Mouse (Mus musculus) ovary, postnatal 14 days (tissue): ENCODE results near the gene Atoh1.

ENCODE experiments used
- DNase-seq: peaks from one replicate; pipeline ENCODE4 v3.0.0; 2022; ENCODE audit warnings: low spot score

Gene Atoh1

DNA sequence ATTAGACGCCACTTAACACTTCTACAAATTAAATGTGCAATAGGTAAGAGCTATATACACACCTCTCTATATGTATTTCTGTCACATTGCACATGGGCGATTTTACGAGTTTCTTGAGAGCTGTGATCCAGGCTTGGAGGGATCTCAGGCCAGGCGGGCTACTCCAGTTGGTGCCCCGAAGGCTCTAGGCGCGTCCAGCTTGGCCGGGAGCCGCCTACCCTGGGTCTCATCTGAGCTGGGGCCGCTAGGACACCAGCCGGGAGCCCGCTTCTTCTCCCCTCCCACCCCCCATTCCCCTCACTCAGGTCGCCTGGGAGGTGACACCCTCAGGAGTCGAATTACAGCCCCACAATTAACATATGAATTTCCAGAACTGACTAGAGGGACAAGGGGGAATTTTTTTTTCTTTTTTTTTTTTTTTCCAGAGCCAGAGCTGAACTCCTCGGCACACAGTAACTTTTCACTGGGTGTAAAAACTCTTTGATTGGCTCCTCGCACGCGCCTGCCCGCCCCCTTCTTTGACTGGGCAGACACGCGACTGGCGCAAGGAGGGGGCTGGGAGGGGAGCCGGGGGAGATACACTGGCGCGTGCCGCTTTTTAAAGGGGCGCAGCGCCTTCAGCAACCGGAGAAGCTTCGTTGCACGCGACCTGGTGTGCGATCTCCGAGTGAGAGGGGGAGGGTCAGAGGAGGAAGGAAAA, at the start of gene Atoh1:
Atoh1 (plus strand) TSS at position 627 of the 700 bp plus-strand sequence.
- DNase-seq, result peak; percentile 2

DNA sequence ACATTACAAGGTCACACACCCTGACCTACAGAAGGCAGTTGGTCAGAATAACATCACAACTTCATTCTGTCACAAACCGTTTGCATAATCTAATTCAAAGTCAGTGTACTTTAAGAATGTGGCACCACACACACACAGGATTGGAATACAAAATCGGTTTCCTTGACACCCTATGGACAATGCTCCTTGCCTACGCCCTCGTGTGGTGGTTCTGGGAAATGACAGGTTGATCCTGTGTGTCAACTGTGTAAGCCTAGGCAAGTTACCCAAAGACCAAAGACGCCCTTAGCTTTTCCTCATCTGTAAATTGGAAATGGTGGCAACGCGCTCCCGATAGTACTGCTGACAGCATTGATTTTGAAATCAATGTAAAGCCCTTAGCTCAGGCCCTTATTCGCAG, 45.0 kb upstream of the Atoh1 start:
- DNase-seq, result peak; percentile 4

DNA sequence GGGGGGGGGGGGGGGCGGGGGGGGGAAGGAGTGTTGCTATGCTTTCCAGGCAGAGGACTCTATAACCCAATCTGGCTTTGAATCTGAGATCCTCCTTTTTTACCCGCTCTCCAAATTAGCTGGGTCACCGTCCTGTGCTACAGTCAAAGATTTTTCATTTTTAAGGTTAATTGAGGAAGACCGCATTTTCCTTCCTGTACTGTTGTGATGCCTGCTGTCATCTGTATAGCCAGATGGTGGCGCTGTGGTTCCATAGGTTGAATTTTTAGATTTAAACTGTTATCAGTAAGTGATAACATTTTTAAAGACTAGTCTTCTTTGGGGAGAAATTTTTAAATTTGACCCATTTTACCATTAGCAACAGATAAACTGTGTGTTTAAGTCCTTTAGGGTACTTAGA, 44.0 kb upstream of the Atoh1 start:
- peak; percentile 6 for DNase-seq

DNA sequence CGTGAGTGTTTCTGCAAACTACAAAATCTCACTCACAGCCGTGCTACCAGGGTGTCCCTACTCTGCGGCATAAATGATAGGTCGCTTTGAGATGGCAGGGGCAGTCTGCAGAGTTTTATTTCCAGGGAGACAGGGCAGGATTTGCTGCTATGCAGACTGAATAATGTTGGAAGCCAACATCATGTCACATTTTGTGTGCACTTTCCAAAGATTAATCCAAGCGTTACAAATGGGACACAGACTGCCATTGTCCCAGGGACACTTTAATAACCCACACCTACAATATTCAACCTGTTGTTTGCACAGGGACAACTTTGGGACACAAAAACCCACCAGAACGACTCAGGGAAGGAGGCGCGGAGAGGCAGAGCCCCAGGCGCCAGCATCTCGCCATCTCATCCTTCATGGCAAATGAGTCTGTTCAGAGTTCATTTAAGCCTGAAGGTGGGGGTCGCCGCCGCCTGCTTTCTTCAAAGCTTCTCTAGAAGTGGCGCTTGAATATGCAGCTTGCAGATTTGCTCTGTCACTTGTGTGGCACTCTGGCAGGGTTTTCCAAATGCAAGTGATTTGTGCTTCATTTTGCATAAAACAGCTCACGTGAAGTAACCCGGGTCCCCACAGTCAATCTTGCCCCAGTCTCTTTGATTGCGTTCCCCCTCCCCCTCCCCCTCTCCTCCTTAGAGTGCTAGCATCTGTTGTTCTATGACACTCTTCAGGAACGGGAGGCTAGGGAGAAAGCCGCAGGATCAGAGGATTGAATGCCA, 40.6 kb upstream of the Atoh1 start:
- no peak for DNase-seq

DNA sequence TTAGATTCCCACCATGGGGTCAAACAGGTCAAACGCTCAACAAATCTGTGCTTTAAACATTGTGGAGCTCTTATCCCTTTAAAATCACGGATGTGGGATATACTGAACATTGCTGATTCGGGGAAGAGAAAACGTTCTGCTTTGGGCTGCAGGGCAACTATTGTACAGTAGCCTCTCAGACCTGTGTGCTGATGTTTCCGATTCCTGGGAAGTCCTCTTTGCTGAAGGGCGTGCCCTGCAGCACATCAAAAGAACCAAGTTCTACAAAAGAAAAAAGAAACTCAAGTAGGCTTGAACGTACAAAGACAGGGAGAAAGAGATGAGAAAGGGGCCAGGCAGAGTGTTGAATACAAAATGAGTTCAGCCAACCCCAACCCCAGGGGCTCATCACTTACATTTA, 34.2 kb upstream of the Atoh1 start:
- DNase-seq, result no peak

DNA sequence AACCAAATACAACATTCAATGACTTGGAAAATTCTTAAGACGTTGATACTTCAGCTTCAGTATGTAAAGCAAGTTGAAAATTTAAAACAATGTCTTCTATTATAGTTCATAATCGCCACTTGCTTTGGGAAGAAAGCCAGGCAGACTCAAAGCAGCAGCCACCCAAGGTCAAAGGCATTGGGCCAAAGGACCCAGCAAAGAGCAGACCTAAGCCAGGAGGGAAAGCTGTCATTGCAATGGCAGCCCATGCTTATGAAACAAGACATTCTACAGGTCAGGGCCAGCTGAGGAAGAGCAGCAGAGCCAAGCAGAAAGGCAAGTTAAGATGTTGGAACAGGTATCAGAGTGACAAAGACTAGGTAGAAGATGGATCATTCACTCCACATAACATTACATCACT, 25.3 kb upstream of the Atoh1 start:
- no peak for DNase-seq

DNA sequence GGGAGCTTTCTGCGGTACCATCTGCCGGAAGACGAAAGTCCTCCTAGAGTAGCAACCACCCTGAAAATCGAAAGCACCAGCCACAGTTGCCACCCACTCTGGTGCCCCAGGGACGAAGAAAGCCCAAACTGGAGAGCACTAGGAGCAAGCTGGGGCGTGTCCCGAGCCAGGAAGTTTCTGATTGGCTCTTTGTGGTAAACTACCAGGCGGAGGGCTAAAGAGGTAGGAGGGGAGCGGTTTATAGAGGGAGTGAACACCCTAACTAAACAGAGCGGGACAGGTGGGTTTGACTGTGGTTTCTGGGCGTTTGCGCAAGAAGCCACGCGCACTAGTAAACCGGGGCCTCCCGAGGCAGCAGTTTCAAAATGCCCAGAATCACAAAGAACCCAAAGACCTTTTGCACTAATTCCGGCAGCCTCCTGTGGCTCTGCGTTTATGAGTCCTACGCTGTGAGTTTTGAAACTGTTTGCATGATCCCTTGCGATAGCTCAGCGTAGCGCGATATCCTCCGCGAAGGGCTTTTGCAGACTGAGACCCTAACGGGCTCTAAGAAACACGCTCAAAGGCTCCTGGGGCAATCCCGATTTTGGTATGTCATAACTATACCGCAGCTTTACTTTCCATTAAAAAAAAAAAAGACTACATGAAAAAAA, 1.0 kb upstream of the Atoh1 start:
- no peak for DNase-seq

DNA sequence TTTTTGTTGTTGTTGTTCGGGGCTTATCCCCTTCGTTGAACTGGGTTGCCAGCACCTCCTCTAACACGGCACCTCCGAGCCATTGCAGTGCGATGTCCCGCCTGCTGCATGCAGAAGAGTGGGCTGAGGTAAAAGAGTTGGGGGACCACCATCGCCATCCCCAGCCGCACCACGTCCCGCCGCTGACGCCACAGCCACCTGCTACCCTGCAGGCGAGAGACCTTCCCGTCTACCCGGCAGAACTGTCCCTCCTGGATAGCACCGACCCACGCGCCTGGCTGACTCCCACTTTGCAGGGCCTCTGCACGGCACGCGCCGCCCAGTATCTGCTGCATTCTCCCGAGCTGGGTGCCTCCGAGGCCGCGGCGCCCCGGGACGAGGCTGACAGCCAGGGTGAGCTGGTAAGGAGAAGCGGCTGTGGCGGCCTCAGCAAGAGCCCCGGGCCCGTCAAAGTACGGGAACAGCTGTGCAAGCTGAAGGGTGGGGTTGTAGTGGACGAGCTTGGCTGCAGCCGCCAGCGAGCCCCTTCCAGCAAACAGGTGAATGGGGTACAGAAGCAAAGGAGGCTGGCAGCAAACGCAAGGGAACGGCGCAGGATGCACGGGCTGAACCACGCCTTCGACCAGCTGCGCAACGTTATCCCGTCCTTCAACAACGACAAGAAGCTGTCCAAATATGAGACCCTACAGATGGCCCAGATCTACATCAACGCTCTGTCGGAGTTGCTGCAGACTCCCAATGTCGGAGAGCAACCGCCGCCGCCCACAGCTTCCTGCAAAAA, 496 bp downstream of the Atoh1 start:
- peak; percentile 3 for DNase-seq

DNA sequence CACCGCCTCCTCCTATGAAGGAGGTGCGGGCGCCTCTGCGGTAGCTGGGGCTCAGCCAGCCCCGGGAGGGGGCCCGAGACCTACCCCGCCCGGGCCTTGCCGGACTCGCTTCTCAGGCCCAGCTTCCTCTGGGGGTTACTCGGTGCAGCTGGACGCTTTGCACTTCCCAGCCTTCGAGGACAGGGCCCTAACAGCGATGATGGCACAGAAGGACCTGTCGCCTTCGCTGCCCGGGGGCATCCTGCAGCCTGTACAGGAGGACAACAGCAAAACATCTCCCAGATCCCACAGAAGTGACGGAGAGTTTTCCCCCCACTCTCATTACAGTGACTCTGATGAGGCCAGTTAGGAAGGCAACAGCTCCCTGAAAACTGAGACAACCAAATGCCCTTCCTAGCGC, 1.1 kb downstream of the Atoh1 start:
- DNase-seq, result no peak

DNA sequence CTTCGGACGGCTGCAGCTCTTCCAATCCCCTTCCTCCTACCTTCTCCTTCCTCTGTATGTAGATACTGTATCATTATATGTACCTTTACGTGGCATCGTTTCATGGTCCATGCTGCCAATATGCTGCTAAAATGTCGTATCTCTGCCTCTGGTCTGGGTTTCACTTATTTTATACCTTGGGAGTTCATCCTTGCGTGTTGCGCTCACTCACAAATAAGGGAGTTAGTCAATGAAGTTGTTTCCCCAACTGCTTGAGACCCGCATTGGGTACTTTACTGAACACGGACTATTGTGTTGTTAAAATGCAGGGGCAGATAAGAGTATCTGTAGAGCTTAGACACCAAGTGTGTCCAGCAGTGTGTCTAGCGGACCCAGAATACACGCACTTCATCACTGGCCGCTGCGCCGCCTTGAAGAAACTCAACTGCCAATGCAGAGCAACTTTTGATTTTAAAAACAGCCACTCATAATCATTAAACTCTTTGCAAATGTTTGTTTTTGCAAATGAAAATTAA, 1.6 kb downstream of the Atoh1 start:
- no peak for DNase-seq

DNA sequence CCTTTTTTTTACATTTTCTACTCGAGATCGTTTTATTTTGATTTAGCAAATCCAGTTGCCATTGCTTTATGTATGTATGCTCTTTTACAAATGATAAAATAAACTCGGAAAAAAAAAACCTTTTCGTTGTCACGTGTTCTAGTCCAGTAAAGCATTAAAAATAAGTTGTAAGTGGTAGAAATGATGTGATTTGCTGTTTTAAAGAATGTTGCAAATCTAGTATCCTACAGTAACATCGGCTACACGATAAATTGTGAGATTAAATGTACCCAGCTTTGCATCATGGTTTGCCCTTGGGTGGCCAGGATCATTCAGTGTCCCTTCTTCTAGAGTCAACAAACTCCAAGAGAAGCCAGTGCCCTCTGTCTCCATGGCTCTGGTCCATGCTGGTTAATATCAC, 2.2 kb downstream of the Atoh1 start:
- DNase-seq, result no peak

DNA sequence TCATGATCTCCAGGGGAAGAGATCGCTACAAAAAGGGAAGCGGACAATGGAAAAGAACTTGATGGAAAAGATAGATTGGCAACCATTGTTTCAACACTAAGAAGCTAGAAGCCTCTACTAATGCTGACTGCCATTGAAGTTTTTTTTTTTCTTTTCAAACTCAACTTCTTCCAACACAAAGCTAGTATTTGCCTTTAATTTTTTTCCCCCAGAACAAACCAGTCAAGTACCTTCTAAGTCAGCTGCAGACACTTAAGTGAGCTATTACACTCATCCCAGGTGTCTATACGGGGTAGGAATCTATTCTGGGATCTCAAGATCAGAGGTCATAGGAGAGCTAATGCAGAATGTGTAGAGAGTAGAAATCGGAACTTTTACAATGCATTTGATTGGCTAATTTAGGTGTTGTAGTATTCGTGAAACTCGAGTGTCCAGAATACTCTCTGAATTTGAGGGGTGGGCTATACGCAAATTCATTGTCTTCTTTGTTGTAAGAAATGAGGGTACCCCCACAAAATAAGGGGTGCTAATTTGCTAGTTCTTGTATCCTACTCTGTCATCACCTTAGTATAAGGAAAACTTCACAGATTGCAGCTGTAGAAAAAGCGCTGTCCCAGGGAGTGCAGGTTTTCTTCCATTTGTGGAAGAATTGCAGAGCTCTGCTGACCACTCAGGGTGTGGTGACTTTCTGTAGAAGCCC, 2.8 kb downstream of the Atoh1 start:
- DNase-seq, result no peak

DNA sequence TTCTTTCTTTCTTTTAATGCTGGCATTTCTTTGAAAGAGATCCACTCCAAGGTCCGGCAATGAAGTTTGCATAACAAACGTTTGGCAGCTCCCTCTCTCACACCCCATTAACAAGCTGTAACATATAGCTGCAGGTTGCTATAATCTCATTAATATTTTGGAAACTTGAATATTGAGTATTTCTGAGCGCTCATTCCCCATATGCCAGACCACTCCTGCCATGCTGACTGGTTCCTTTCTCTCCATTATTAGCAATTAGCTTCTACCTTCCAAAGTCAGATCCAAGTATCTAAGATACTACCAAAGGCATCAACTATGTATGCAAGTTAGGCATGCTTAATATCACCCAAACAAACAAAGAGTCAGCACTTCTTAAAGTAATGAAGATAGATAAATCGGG, 4.4 kb downstream of the Atoh1 start:
- no peak for DNase-seq

DNA sequence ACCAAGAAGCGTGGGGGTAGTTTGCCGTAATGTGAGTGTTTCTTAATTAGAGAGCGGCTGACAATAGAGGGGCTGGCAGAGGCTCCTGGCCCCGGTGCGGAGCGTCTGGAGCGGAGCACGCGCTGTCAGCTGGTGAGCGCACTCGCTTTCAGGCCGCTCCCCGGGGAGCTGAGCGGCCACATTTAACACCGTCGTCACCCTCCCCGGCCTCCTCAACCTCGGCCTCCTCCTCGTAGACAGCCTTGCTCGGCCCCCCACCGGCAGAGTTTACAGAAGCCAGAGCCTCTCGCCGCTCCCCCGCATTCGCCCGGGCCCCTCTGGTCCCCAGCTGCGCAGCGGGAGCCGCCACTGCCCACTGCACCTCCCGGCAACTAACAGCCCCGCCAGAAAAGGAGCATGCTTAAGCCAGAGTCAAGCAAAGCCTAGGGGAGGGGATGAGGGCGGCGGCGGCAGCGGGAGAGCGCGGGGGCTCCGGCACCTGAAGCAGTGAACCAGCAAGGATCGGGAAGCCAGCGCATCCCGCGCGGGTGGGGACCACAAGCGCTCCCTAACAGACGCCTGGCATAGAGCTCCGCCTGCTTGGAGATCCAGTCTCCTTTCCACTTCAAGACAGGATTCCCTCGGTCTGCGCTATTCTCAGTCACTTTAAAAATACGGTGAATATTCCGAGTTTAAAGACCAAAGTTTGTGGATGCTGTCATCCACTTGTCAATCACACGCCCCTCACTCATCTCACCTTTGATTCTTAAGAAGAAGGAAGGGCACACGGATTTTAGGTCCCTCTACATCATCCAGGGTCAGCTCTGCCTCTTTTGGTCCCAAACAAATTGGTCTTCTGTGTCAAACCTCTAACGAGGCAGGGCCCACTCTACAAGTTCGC, 5.8 kb downstream of the Atoh1 start:
- no peak for DNase-seq

DNA sequence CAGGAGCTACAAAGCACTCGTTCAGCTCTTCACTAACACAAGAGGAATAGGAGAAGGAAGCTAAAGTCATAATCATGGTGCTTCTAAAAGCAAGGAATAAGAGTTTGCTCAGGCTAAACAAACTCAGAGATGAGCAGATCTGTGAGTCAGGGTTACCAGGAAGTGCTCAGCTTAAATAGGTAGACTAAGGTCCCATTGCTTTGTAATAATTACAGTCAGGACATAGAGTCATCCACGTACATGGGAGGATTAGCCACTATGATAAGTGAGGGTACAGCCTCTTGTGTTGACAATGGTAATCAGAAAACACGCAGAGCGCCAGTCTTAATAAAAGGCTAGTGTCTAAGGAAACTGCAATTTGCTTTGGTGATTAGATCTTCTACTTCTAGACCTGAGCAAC, 7.4 kb downstream of the Atoh1 start:
- DNase-seq, result no peak

DNA sequence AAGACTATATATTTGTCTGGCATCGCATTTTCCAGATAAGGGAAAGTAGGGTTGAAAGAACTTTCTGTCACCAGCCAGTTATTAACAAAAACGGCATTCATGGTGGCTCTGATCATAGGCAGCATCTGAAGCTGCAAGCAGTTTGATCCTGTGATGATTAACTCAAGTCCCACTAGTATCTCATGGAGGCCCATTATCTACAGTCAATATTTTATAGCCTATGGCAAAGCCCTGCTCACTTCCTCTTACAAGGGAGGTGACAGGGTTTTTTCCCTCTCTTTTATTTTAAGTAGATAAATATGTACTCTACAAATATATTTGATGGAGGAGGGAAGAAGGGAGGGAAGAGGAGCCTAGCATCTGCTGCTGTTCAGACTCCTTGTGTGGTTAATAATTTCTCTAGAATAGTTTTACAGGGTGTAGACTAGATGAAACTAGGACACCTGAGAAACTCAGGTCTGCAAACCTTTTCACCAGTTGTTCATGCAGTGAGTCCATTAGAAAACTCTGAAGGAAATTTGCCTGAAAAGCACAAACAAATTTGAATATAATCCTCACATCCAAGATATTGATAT, 14.1 kb downstream of the Atoh1 start:
- no peak for DNase-seq

DNA sequence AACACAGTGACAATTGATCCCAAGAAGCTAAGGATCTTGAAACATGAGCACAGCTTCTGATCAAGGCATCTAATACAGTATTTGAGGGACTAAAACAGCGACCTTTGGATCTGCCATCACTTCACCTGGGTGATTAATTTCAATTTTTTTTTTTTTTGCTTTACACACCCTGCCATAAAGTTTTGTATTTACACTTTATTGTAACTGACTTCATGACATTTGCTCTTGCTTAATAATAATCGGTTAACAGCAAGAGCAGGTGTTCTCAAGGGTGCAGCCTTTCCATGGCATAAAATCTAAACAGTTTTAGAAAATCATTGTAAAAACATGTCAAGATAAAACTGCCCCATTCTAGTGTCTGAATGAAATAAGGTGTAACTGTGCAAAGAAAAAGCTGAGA, 25.6 kb downstream of the Atoh1 start:
- DNase-seq, result no peak

DNA sequence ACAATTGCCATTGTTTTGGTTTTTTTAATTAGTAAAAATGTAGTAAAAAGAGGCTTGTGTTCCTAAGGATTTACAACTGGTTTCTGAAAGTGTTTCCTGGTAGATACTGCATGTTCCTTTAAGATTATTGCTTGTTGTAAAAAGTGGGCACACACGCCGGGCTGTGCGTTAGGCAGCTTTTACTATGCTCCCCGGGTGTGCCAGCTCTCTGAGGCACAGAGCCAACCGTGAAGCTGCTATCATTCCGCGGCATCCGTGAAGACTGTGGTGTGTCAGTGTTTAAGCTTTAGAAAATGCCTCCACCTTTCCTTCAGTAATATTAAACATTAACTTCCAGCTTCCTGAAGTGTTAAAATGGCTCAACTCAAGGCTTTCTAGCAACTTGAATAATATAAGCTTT, 35.0 kb downstream of the Atoh1 start:
- no peak for DNase-seq

DNA sequence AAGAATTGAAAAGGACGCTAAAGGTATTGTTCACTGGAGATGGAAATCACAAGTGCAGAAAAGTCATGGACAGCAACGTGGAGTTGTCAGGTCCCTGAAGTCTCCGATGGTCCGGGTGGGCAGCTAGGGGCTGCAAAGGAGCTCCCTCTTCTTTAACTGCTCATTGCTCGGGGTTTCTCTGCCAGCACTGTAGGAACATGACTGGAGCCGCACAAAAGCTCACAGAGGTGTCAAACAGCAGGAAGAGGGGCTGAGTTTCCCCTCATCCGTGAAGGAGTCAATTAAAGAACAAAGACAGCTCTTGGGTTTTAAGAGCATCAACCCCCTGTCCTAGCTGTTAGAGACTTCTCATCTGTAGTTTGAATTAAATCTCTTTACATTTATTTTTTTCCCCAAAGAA, 44.5 kb downstream of the Atoh1 start:
- DNase-seq, result no peak
